Mouse (Mus musculus) adrenal gland, adult (tissue): ENCODE data around the gene Cd3g.
"Not testable (repeated sequence)": the region's sequence is repeated elsewhere in the genome, so short reads cannot be mapped to it uniquely, and the experiment has no call there.

Source experiments
- DNase-seq, 2 experiments: peaks; one replicate each; pipeline ENCODE4 v3.0.0; 2022 to 2023; ENCODE audit warnings: low spot score in 1 of 2; ENCODE audit not compliant: inconsistent age in 2 of 2

Cd3g gene

DNA sequence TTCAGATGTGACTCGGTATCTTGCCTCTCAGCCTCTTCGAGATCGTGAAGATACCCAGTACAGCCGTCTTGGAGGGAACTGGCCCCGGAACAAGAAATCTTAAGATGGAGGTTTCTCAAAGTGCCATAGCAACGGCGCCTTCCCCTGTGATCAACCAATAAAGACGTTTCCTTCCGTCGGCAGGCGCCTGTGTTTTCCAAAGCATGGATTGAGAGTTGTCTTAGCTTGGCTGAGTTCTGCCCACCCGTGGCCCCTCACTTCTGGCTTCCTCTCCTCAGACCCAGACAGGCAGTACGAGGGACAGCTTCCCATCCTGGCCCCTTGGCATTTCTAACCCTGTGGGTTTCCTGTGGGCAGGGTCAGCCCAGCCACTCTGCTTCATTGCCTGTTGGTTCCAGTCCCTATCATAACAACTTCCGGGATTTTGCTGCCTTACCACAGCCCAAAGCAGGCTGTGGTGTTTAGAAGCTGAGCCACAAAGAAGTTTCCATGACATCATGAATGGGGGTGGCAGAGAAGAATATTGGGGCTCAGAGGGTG lies 6.1 kb upstream of the Cd3g start:
- DNase-seq, result peak; percentile 23 to 29

GRCm38 (mm10) chr9:44985721-44986161 lies 5.5 kb upstream of the Cd3g start:
- no peak for DNase-seq

DNA sequence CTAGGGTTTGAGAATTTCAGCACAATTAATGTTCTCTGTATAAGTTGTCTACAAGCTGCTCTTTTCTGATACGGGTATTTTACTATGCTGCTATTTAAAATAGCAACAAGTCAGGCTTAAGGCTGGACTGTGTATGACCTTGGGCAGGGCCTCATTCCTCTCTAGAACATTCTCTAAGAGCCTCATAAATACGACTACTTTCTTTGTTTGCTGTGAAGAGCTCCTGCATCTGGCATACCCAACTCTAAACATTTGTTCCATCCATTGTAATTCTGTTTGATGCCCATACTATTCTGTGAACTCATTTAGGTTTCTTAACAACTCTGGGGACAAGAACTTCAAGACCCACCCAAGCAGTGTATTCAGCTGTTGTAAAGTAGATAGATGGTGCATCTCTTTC lies 2.8 kb upstream of the Cd3g start:
- no peak for DNase-seq

GRCm38 (mm10) chr9:44982531-44982930 lies 2.3 kb upstream of the Cd3g start:
- DNase-seq, result no peak

DNA sequence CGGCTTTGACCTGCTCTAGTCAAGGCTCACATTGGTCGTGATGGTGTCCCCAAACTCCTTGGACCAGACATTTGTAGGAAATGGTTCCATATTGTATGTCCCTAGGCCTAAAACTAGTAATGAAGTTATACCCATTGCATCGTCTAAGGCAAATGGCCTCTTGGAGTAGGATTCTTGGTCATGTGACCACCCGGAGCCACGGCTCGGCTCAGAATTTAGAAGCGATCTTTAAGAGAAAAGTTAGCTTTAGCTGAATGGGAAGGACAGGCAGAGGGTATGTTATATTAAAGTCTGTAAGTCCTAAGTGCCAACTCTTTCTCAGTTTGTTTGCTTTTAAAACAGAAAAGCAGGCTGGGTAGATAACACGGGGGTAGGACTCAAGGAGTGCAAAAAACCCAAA lies 1.9 kb upstream of the Cd3g start:
- DNase-seq, result no peak

DNA sequence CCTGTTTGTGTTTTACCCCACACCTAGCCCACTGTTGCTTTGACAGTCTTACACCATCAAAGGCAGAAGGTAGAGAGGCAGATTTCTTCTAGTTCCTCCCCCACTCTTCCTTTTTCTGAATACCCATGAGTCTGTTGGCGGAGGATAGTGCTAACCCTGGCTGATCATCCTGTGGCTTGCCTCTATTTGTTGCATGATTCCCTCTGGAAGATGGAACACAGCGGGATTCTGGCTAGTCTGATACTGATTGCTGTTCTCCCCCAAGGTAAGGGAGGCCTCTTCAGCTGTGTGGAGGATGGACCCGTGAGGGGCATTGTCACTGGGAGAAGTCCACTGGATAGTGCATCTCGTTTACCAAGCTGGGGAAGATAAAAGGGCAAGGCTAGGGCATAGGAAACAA lies 1.4 kb upstream of the Cd3g start, which contains the start of gene Cd3d:
TSS of gene Cd3d (plus strand) at position 111 of the 400 bp plus-strand sequence.
- DNase-seq, result no peak

- no peak for DNase-seq
Observed at GRCm38 (mm10) chr9:44981104-44981503, 873 bp upstream of the Cd3g start.

DNA sequence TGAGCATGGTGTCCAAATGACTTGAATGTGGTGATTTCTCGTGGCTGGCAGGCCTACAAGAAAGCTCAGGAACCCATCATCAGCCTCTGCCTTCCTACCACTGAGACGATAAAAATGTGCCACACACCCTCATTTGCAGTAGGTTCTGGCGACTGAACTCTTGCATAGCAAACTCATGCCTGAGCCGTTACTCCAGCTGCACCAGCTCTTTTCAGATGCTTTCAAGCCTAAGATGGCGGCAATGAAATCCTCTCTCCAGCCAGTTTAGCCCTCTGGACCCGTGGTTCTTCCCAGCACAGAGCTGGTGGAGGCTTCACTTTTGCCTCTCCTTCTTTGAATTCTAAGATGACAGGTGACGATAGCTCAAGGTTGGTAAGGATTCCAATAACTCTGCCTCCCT lies 425 bp downstream of the Cd3g start:
- no peak for DNase-seq

- no peak for DNase-seq
Observed at GRCm38 (mm10) chr9:44977813-44978212, 2.4 kb downstream of the Cd3g start.

DNA sequence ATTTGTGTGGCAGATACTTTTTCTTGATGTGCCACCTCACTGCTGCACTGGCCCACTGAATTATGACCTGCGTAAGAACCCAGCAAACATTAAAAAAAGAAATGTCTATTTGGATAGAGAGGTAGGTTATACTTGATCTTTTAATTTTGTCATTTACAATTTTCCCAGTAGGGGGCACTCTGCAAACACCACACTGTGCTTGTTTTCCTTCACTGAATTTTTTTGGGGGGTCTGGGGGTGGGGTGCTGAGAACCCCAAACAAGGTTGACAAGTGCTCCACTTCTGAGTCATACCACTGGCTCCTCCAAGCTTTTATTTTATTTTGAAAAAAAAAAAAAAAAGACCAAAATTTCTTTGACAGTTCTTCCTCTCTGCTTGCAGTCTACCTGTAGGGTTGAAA lies 10.8 kb downstream of the Cd3g start:
- no peak for DNase-seq

GRCm38 (mm10) chr9:44967763-44968162 lies 12.5 kb downstream of the Cd3g start:
- not testable (repeated sequence) for DNase-seq

GRCm38 (mm10) chr9:44966815-44967242 lies 13.4 kb downstream of the Cd3g start:
- DNase-seq, result peak; percentile 84 to 94

- no peak for DNase-seq
Observed at GRCm38 (mm10) chr9:44965833-44966466, 14.3 kb downstream of the Cd3g start.

GRCm38 (mm10) chr9:44965126-44965832 lies 15.0 kb downstream of the Cd3g start, which contains the start of gene Ube4a:
Ube4a (minus strand) TSS chr9:44965600.
- DNase-seq, result peak; percentile 98 to 100

DNA sequence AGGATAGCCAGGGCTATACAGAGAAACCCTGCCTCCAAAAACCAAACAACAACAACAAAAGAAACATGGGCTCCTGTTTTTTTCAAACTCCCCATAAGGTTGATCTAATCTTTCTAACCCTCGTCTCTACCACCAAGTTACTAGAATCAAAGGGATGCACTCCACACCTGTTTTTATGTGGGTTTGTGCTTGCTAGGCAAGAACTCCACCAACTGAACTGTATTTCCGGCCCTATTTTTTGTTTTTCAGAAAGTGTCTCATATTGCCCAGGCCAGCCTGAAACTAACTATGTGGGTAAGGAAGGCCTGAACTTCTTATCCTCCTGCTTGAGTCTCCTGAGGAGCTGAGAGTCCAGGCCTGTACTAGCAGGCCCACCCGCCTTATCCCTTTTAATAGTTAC lies 25.8 kb downstream of the Cd3g start:
- no peak for DNase-seq

DNA sequence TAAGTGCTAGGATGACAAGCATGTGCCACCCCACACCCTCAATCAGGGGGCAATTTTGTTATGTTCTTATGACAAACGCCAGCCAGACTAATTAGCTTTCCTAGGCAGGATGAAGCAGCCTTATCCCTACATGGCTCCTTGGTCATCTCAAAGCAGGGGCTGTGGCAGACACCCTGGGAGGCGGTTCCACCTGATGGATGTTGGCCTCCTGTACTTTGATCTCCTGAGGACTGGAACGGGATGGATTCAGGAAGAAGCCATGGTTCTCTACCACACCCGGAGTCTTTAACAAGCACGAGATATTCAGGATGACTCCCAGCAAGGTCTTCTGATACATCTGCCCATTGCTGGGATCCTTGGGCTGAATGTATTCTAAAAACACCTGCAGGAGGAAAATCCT lies 32.4 kb downstream of the Cd3g start:
- DNase-seq, result no peak

DNA sequence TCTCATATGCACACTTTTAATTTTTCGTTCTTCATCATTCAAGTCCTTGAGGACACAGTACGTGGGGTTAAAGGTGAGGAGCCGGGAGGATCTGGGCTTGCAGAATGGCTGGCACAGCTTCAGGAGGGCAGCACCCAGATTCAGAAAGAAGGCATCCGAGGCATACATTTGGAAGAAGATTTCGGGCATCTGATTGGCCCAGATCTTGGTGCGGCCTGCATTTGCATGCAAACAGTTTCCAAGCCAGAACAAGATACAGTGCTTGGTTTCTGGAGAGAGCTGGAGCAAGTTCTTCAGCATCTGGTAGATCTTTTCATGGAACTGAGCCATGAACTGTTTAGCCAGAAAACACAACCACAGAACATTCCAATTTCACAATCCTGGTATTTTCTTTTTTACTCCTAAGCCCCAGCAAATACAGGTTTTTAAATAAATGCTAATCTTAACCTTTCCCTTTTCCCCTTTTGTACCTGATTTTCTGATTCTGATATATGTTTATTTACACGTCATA lies 34.0 kb downstream of the Cd3g start:
- peak in 1 of 2 experiments; percentile 28 for DNase-seq

DNA sequence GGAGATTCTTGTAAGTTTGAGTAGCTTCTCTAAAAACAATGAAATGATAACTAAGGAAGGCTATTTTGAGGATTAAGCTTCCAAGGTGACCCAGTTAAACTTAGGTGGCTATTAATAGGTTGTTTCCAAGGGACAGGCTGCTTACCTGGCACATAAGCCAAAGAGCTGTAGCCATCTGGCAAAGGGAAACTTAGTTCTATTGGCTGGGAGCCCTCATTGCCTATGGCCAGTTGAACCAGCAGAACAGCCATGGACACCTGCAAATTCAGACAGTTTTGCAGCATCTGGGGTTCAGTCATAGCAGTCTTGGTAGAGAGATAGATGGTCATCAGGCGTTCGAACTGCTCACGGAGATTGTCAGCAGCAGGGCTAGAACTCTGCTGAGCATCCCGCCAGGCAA lies 37.8 kb downstream of the Cd3g start:
- DNase-seq, result no peak

GRCm38 (mm10) chr9:44941756-44942155 lies 38.5 kb downstream of the Cd3g start:
- no peak for DNase-seq

DNA sequence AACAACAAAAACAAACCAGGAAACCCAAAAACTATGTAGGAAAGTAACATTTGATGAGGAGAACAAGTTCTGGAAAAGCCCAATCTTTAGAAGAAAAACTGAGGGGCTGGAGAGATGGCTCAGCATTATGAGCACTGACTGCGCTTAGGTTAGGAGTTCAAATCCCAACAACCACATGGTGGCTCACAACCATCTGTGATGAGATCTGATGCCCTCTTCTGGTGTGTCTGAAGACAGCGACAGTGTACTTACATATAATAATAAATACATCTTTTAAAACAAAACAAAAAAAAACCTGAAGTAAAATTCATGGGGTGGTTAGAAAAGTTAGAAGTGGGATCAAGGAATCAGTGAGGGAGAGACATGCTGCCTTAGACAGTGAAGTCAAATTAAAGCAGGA lies 58.7 kb downstream of the Cd3g start:
- DNase-seq, result no peak

DNA sequence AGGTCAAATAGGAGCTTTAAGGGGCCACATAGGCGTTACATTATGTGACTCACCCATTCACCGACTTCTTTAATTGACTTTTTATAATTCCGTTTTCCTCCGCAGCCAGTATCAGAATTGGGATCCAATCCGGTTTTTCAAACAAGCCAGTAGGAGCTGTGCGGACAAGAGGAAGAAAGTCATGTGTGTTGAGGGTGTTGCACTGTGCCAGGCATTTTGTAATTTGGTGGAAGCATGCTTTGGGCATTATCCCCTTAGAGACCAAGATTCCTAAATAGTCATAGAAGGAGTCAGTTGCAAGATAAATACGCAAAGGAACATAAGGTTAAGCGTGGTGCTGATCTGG lies 59.1 kb downstream of the Cd3g start:
- no peak for DNase-seq
